Mouse (Mus musculus): ENCODE measurements around the gene B230118H07Rik. TPM values are rescaled to one million over a fixed set of nuclear protein-coding genes. Genes with fewer than 3 reads are reported as not detected.

B230118H07Rik gene
- polyA plus RNA-seq, 1 experiment: 0.46 TPM

DNA sequence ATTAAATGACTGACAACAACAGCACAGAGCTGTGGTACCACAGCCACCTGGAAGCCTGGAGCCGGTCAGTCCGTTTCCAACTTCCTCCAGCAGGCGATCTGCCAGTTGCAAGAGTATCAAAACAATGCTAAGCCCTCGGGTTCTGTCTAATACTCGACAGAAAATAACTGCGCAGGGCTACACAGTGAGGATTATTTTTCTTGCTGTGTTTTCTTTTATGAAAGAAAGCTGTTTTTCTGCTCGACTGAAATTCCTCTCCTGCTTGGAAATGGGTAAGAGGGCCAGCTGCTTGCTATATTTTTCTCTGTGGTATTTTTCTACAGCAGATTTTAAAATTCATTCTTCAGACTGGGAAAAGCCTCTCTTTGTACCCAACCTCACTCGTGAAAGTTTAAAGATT lies 48.6 kb downstream of the B230118H07Rik start:
- Histone ChIP-seq H3K27ac (ENCODE audit: insufficient read depth, low read depth, low read length) (no peak overlapping the region), H3K4me1 (ENCODE audit: control insufficient read depth, insufficient read depth, insufficient read length, low read length) (no peaks in the 10 kb centered on the region), H3K36me3 (ENCODE audit: control insufficient read depth, insufficient read depth, low read length) (no peaks in the 10 kb centered on the region), H3K27me3 (ENCODE audit: control insufficient read depth, insufficient read depth, low read length) (no peaks in the 10 kb centered on the region), H3K4me3 (ENCODE audit: low read depth, low read length) (no peak overlapping the region)
- TF ChIP-seq CTCF (IDR thresholded peaks at IDR 0.05; ENCODE audit: extremely low read depth, insufficient read length, insufficient replicate concordance, low read depth, low read length) (no peak), POLR2A (IDR thresholded peaks at IDR 0.05; ENCODE audit: low read depth, low read length) (no peak)
- WGBS: 53% methylated on average over 8 of the region's 8 CpGs

GRCm38 (mm10) chr2:101598190-101599181 lies 50.8 kb downstream of the B230118H07Rik start:
- H3K36me3 ChIP-seq (ENCODE audit: control insufficient read depth, insufficient read depth, low read length): no peaks in the 10 kb centered on the region
- H3K4me1 ChIP-seq (ENCODE audit: control insufficient read depth, insufficient read depth, insufficient read length, low read length): no peaks in the 10 kb centered on the region
- H3K4me3 ChIP-seq (ENCODE audit: low read depth, low read length): no peak overlapping the region
- WGBS: 82% methylated on average over 13 of the region's 13 CpGs
- no peaks in the 10 kb centered on the region for H3K27me3 ChIP-seq (ENCODE audit: control insufficient read depth, insufficient read depth, low read length)
- no peak for TF ChIP-seq POLR2A (IDR thresholded peaks at IDR 0.05; ENCODE audit: low read depth, low read length)
- no peak for TF ChIP-seq CTCF (IDR thresholded peaks at IDR 0.05; ENCODE audit: extremely low read depth, insufficient read length, insufficient replicate concordance, low read depth, low read length)
- H3K27ac ChIP-seq (ENCODE audit: insufficient read depth, low read depth, low read length): no peak overlapping the region

DNA sequence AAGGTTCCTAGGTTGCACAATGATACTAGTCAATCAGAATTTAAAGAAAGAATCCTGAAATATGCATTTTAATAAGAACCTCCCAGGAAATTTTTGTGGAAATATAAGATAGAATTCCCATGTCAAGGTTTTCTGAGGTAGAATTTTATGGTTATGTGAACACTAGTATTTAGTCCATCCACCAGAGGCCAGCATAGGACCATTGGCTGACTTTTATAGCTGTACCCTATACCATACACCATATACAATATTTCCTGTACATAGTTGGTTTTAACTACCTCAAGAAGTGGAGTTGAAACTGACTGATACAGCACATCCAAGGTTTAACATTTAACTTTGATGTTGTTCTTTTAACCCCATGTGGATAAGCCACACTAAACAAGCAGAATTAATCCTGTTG lies 52.1 kb downstream of the B230118H07Rik start:
- Histone ChIP-seq H3K4me1 (ENCODE audit: control insufficient read depth, insufficient read depth, insufficient read length, low read length) (no peaks in the 10 kb centered on the region), H3K27ac (ENCODE audit: insufficient read depth, low read depth, low read length) (no peak overlapping the region), H3K27me3 (ENCODE audit: control insufficient read depth, insufficient read depth, low read length) (no peaks in the 10 kb centered on the region), H3K36me3 (ENCODE audit: control insufficient read depth, insufficient read depth, low read length) (no peaks in the 10 kb centered on the region), H3K4me3 (ENCODE audit: low read depth, low read length) (no peak overlapping the region)
- TF ChIP-seq POLR2A (IDR thresholded peaks at IDR 0.05; ENCODE audit: low read depth, low read length) (no peak), CTCF (IDR thresholded peaks at IDR 0.05; ENCODE audit: extremely low read depth, insufficient read length, insufficient replicate concordance, low read depth, low read length) (no peak)

DNA sequence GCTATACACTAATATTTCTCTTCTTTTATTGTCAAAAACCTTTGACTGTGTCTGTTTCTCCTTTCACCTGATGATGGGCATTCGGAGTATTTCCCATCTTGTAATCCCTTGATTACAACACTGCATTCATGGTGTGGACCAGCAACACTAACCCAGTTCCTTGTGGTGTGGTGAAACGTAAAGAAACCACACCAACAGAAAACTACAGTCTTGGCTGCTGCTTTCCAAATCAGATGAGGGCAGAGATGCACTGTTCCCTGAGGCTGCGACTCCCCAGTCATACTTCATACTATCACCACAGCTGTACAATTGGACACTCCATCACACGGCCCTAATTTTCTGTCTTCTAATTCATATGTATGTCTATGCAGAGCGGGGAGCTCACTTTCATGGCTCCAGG lies 54.7 kb downstream of the B230118H07Rik start:
- 88% methylated on average over 5 of the region's 5 CpGs for WGBS
- no peaks in the 10 kb centered on the region for H3K27me3 ChIP-seq (ENCODE audit: control insufficient read depth, insufficient read depth, low read length)
- H3K4me3 ChIP-seq (ENCODE audit: low read depth, low read length): no peak overlapping the region
- H3K36me3 ChIP-seq (ENCODE audit: control insufficient read depth, insufficient read depth, low read length): no peaks in the 10 kb centered on the region
- no peak overlapping the region for H3K27ac ChIP-seq (ENCODE audit: insufficient read depth, low read depth, low read length)
- H3K4me1 ChIP-seq (ENCODE audit: control insufficient read depth, insufficient read depth, insufficient read length, low read length): no peaks in the 10 kb centered on the region
- no peak for TF ChIP-seq POLR2A (IDR thresholded peaks at IDR 0.05; ENCODE audit: low read depth, low read length)
- TF ChIP-seq CTCF (IDR thresholded peaks at IDR 0.05; ENCODE audit: extremely low read depth, insufficient read length, insufficient replicate concordance, low read depth, low read length): no peak

DNA sequence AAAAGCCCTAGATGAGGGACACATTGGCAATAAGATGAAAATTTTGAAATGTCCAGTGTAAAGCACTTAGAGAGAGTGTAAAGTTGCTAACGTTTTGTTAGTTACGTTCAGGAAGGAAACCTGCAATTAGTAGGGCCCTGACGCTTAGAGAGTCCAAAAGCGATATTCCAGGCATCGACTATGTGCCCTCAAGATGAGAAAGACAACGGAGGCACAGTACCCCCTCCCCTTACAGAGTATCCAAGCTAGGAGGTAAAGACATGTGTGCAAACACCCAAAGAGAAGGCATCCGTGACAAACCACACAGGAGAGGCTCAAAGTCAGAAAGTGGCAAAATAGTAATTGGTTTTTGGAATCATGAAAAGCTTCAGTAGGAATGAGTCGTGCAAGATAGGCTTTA lies 56.4 kb downstream of the B230118H07Rik start:
- WGBS: 80% methylated on average over 8 of the region's 8 CpGs
- no peak overlapping the region for H3K27ac ChIP-seq (ENCODE audit: insufficient read depth, low read depth, low read length)
- H3K27me3 ChIP-seq (ENCODE audit: control insufficient read depth, insufficient read depth, low read length): no peaks in the 10 kb centered on the region
- no peaks in the 10 kb centered on the region for H3K36me3 ChIP-seq (ENCODE audit: control insufficient read depth, insufficient read depth, low read length)
- TF ChIP-seq POLR2A (IDR thresholded peaks at IDR 0.05; ENCODE audit: low read depth, low read length) (no peak), CTCF (IDR thresholded peaks at IDR 0.05; ENCODE audit: extremely low read depth, insufficient read length, insufficient replicate concordance, low read depth, low read length) (no peak)
- H3K4me1 ChIP-seq (ENCODE audit: control insufficient read depth, insufficient read depth, insufficient read length, low read length): no peaks in the 10 kb centered on the region
- H3K4me3 ChIP-seq (ENCODE audit: low read depth, low read length): no peak overlapping the region

- no peak overlapping the region for H3K27ac ChIP-seq (ENCODE audit: insufficient read depth, low read depth, low read length)
- TF ChIP-seq CTCF (IDR thresholded peaks at IDR 0.05; ENCODE audit: extremely low read depth, insufficient read length, insufficient replicate concordance, low read depth, low read length): no peak
- no peak for TF ChIP-seq POLR2A (IDR thresholded peaks at IDR 0.05; ENCODE audit: low read depth, low read length)
- 59% methylated on average over 10 of the region's 10 CpGs for WGBS
- H3K4me3 ChIP-seq (ENCODE audit: low read depth, low read length): no peak overlapping the region
- no peaks in the 10 kb centered on the region for H3K27me3 ChIP-seq (ENCODE audit: control insufficient read depth, insufficient read depth, low read length)
- H3K4me1 ChIP-seq (ENCODE audit: control insufficient read depth, insufficient read depth, insufficient read length, low read length): no peaks in the 10 kb centered on the region
- no peaks in the 10 kb centered on the region for H3K36me3 ChIP-seq (ENCODE audit: control insufficient read depth, insufficient read depth, low read length)
Observed at GRCm38 (mm10) chr2:101592023-101592841, 57.1 kb downstream of the B230118H07Rik start.

DNA sequence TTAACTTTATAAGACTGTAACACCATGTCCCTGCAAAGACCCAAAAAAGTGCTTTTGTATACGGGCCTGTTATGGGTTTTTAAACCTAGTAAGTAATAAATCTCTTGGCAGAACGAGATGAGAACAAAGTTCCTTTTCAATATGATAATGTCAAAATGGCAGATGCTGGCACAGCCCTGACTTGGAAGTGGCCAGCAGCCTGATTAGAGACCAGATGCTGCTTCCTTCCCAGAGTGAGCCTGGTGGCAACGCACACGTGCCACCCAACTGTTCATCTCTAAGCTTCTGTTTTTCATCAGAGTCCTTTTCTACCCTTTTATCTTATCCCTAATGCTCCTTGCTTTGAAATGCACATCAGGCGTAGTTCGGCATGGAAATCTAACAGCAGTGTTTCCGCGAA lies 58.0 kb downstream of the B230118H07Rik start:
- Histone ChIP-seq H3K4me1 (ENCODE audit: control insufficient read depth, insufficient read depth, insufficient read length, low read length) (no peaks in the 10 kb centered on the region), H3K4me3 (ENCODE audit: low read depth, low read length) (no peak overlapping the region), H3K27me3 (ENCODE audit: control insufficient read depth, insufficient read depth, low read length) (no peaks in the 10 kb centered on the region), H3K36me3 (ENCODE audit: control insufficient read depth, insufficient read depth, low read length) (no peaks in the 10 kb centered on the region), H3K27ac (ENCODE audit: insufficient read depth, low read depth, low read length) (no peak overlapping the region)
- TF ChIP-seq POLR2A (IDR thresholded peaks at IDR 0.05; ENCODE audit: low read depth, low read length): no peak
- TF ChIP-seq CTCF (IDR thresholded peaks at IDR 0.05; ENCODE audit: extremely low read depth, insufficient read length, insufficient replicate concordance, low read depth, low read length): no peak
- 57% methylated on average over 8 of the region's 8 CpGs for WGBS
